In the genomic region with DNA sequence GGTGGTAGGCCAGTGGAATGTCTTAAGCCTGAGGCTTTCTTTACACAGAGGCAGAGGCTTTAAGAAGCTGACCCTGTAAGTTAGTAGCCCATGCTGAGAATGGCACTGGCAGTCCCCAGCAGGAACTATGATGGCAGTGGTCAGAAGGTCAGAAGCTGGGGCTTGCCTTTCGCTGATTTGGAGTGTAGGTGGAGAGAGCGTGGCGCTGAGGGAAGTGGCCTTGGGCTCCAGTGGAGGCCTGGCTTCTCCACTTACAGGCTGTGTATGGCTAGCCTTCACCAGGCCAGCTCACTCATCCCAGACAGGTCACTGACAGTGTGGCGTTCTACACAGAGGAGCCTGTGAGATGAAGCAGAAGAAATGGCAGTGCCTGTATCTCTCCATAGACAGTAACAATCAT, we compare ENCODE assay signal across 16 mouse cellular contexts. TPM values are rescaled to one million over a fixed set of nuclear protein-coding genes. Genes with fewer than 3 reads are reported as not detected.
DNase-seq lines count a peak whose midpoint lies in the region; ATAC-seq and TF ChIP-seq lines count a peak whose summit lies in the region.
"Had no signal": no experiment of that assay in that cellular context is flagged by ENCODE, and none has a peak within 500 bp of the region (broad histone marks: within the 10 kb centered on the region; RNA-seq: fewer than 3 reads in every experiment).

No protein-coding gene starts in this region.

- ATAC-seq in heart, embryonic 15.5 days (replicated peaks; ENCODE audit: insufficient number of reproducible peaks, insufficient read depth, low FRiP score, low read depth) = no peak
- ATAC-seq: activated CD4-positive, CD25-positive, alpha-beta regulatory T cell, adult 4 months; hindbrain, embryonic 16.5 days had no signal

- intact Hi-C loops in heart, postnatal 36 days (cut with DNase I) = no loop called here

- H3K27ac ChIP-seq in heart, embryonic 15.5 days = peak overlapping the region; percentile 77
- peak overlapping the region; percentile 57 for H3K27ac ChIP-seq in embryonic facial prominence, embryonic 10.5 days (replicated peaks)
- 0 out of 2 replicates have a peak overlapping the region, but pooled peaks have one; percentile 5 for H3K27ac ChIP-seq in small intestine, adult 2 months (ENCODE audit: insufficient read depth, low read depth, low read length)
- H3K27ac ChIP-seq: left cerebral cortex, adult 2 months; limb, embryonic 13.5 days had no signal

- no peaks in the 10 kb centered on the region for H3K9me3 ChIP-seq in heart, embryonic 15.5 days (replicated peaks)
- H3K9me3 ChIP-seq in embryonic facial prominence, embryonic 10.5 days = no peaks in the 10 kb centered on the region
- H3K9me3 ChIP-seq: limb, embryonic 13.5 days had no signal

- no peak for TF ChIP-seq CTCF in small intestine, adult 2 months (IDR thresholded peaks at IDR 0.05; ENCODE audit: extremely low read depth, insufficient read length, insufficient replicate concordance, low read depth, low read length)
- TF ChIP-seq CTCF in lung, adult 2 months (IDR thresholded peaks at IDR 0.05; ENCODE audit: insufficient read depth, low read length) = no peak

- no peaks in the 10 kb centered on the region for H3K27me3 ChIP-seq in heart, embryonic 15.5 days
- H3K27me3 ChIP-seq in embryonic facial prominence, embryonic 10.5 days (replicated peaks; ENCODE audit: low read depth, poor library complexity, severe bottlenecking) = no peaks in the 10 kb centered on the region
- no peaks in the 10 kb centered on the region for H3K27me3 ChIP-seq in small intestine, adult 2 months (ENCODE audit: control insufficient read depth, insufficient read depth, low read length)
- H3K27me3 ChIP-seq: limb, embryonic 13.5 days had no signal

- peaks cover 77% of the 10 kb centered on the region for H3K4me1 ChIP-seq in heart, embryonic 15.5 days (replicated peaks)
- peaks cover 47% of the 10 kb centered on the region for H3K4me1 ChIP-seq in embryonic facial prominence, embryonic 10.5 days
- peaks cover 6% of the 10 kb centered on the region for H3K4me1 ChIP-seq in small intestine, adult 2 months (ENCODE audit: control insufficient read depth, insufficient read depth, insufficient read length, low read length)
- H3K4me1 ChIP-seq in lung, adult 2 months (ENCODE audit: control insufficient read depth, insufficient read depth, low read length) = no peaks in the 10 kb centered on the region

- DNase-seq in heart, postnatal 36 days = no peak
- DNase-seq in layer of hippocampus, adult 9-11 months = peak; percentile 29
- no peak for DNase-seq in layer of hippocampus, adult 8-10 months (ENCODE audit: low spot score in 2 of 2)
- no peak for DNase-seq in embryonic facial prominence, embryonic 10.5 days (ENCODE audit: low spot score)
- no peak for DNase-seq in lung, adult 2 months
- DNase-seq: cerebellum, postnatal 10 days; kidney, postnatal 36 days; thymus, adult 18-20 months had no signal

- 73% methylated on average over 4 of the region's 4 CpGs for WGBS in heart, embryonic 15.5 days
- 67% methylated on average over 4 of the region's 4 CpGs for WGBS in embryonic facial prominence, embryonic 10.5 days
- 93% methylated on average over 4 of the region's 4 CpGs for WGBS in small intestine, adult 2 months
- 88% methylated on average over 4 of the region's 4 CpGs for WGBS in lung, adult 2 months

- no peak overlapping the region for H3K4me2 ChIP-seq in heart, embryonic 15.5 days
- H3K4me2 ChIP-seq: limb, embryonic 13.5 days; midbrain, embryonic 11.5 days had no signal

- TF ChIP-seq POLR2A in small intestine, adult 2 months (IDR thresholded peaks at IDR 0.05; ENCODE audit: low read depth, low read length) = no peak
- TF ChIP-seq POLR2A in lung, adult 2 months (IDR thresholded peaks at IDR 0.05; ENCODE audit: borderline replicate concordance, extremely low read depth, low read depth, low read length) = no peak

- H3K36me3 ChIP-seq in heart, embryonic 15.5 days = peaks cover 6% of the 10 kb centered on the region; the same call in 1 of the 2 replicates
- peaks cover 54% of the 10 kb centered on the region for H3K36me3 ChIP-seq in embryonic facial prominence, embryonic 10.5 days (replicated peaks)
- peaks cover 12% of the 10 kb centered on the region for H3K36me3 ChIP-seq in small intestine, adult 2 months (ENCODE audit: control insufficient read depth, insufficient read depth, low read length)

- no peak overlapping the region for H3K9ac ChIP-seq in heart, embryonic 15.5 days
- H3K9ac ChIP-seq: limb, embryonic 13.5 days had no signal

- H3K4me3 ChIP-seq in heart, embryonic 15.5 days = no peak overlapping the region
- H3K4me3 ChIP-seq in embryonic facial prominence, embryonic 10.5 days = no peak overlapping the region
- no peak overlapping the region for H3K4me3 ChIP-seq in small intestine, adult 2 months (ENCODE audit: low read depth, low read length)
- no peak overlapping the region for H3K4me3 ChIP-seq in lung, adult 2 months (replicated peaks; ENCODE audit: extremely low read depth, low read depth, low read length)
- H3K4me3 ChIP-seq: left cerebral cortex, adult 2 months; limb, embryonic 13.5 days; myocyte had no signal

RNA-seq across cellular contexts. Expression of gene Ncs1, which starts 42.7 kb away (rescaled TPM):
- 33.7 and 35.1 TPM in 2 replicates for polyA plus RNA-seq in heart, embryonic 15.5 days (2015; fragmentation: Nextera tagmentation; extraction: Ambion mirVana)
- total RNA-seq in heart, postnatal 36 days (2021) = 10 to 100 TPM in 1 of 2 experiments, 1 to 10 TPM in 1; 9.5 to 10.5 TPM
- 100 to 1,000 TPM; 243 to 310 (median 283) TPM for total RNA-seq in layer of hippocampus, adult 8-10 months (2022)
- polyA plus RNA-seq in embryonic facial prominence, embryonic 10.5 days (2016; fragmentation: Nextera tagmentation; extraction: Ambion mirVana) = 66.0 and 66.5 TPM in 2 replicates
- polyA plus RNA-seq in small intestine, adult 2 months (2012; rRNA removed) = 0.75 and 0.95 TPM in 2 replicates
- 2.2 and 2.5 TPM in 2 replicates for polyA plus RNA-seq in lung, adult 2 months (2012; rRNA removed)

RNA-seq across cellular contexts. Expression of gene Gpr107, which starts 50.8 kb away (rescaled TPM):
- 26.4 and 31.0 TPM in 2 replicates for polyA plus RNA-seq in heart, embryonic 15.5 days (2015; fragmentation: Nextera tagmentation; extraction: Ambion mirVana)
- 10 to 100 TPM; 30.3 to 38.7 TPM for total RNA-seq in heart, postnatal 36 days (2021)
- total RNA-seq in layer of hippocampus, adult 8-10 months (2022) = 10 to 100 TPM; 48.6 to 65.5 (median 56.0) TPM
- 28.7 and 32.4 TPM in 2 replicates for polyA plus RNA-seq in embryonic facial prominence, embryonic 10.5 days (2016; fragmentation: Nextera tagmentation; extraction: Ambion mirVana)
- 14.8 and 30.5 TPM in 2 replicates for polyA plus RNA-seq in small intestine, adult 2 months (2012; rRNA removed)
- 20.8 and 24.4 TPM in 2 replicates for polyA plus RNA-seq in lung, adult 2 months (2012; rRNA removed)

Comparison
In these comparisons a context has a peak if more than half of its experiments do, and no peak if none do; other contexts are left out.
1. H3K27ac ChIP-seq: peak in every context shown above with its lines; median percentile 77 in heart, embryonic 15.5 days; 57 in embryonic facial prominence, embryonic 10.5 days; 5 in small intestine, adult 2 months.